Mouse (Mus musculus) layer of hippocampus, adult 2 months (tissue): ENCODE data around the gene Rnf167. TPM values are rescaled to one million over a fixed set of nuclear protein-coding genes. Genes with fewer than 3 reads are reported as not detected.
A peak's percentile ranks its signal among the peaks of the same experiment; 100 is the strongest.

Experiments used
- DNase-seq, 2 experiments: peaks; one replicate each; pipeline ENCODE4 v3.0.0; 2022; ENCODE audit warnings: low spot score in 2 of 2
- H3K27ac ChIP-seq: fragments of 200-600 bp; 2 replicates; pipeline ENCODE4 v1.8.1; 2022
- H3K4me3 ChIP-seq: fragments of 200-600 bp; 2 replicates; pipeline ENCODE4 v1.8.1; 2022; ENCODE audit warnings: mild to moderate bottlenecking
- CTCF ChIP-seq: fragments of 200-600 bp; conservative IDR thresholded peaks from 2 replicates; pipeline ENCODE4 v1.8.1; 2022; ENCODE audit warnings: antibody characterized with exemption, mild to moderate bottlenecking, moderate library complexity
- total RNA-seq, 2 experiments: library from RNA; stranded (reverse); gene quantifications; 2 replicates each; pipeline ENCODE4 v1.2.3; 2021

Rnf167 gene
- total RNA-seq, 2 experiments from 2014 or later, result 88.8 to 99.4 TPM

GRCm38 (mm10) chr11:70699722-70700556 lies 52.9 kb downstream of the Rnf167 start, which contains the start of the genes Inca1 and Kif1c:
Inca1 (minus strand) TSS chr11:70700155.
Kif1c (plus strand) TSS chr11:70700548.
- H3K27ac ChIP-seq, result peak within 1 kb of the TSS; percentile 100
- DNase-seq, result peak; percentile 94 to 97
- no peak for TF ChIP-seq CTCF
- H3K4me3 ChIP-seq, result peak within 1 kb of the TSS; percentile 83

GRCm38 (mm10) chr11:70700613-70701012 lies 53.6 kb downstream of the Rnf167 start:
- H3K4me3 ChIP-seq, result peak overlapping the region; percentile 83
- H3K27ac ChIP-seq, result peak overlapping the region; percentile 100
- DNase-seq, result peak in 1 of 2 experiments; percentile 58
- no peak for TF ChIP-seq CTCF

Other genes starting within 250 kb of the Rnf167 start
- 10 to 100 TPM; 33.2 to 40.1 TPM for gene Pelp1, start 237.2 kb upstream of the Rnf167 start, total RNA-seq
- 10 to 100 TPM; 99.9 TPM for gene Arrb2, start 214.6 kb upstream of the Rnf167 start, total RNA-seq
- gene Med11, start 195.3 kb upstream of the Rnf167 start, total RNA-seq, result 10 to 100 TPM; 13.5 to 15.6 TPM
- gene Zmynd15, start 187.8 kb upstream of the Rnf167 start, total RNA-seq, result under 1 TPM; 0.12 to 0.72 TPM
- 1 to 10 TPM in 1 of 2 experiments, under 1 TPM in 1; 0.96 to 1.1 TPM for gene Cxcl16, start 187.3 kb upstream of the Rnf167 start, total RNA-seq
- gene Tm4sf5, start 142.0 kb upstream of the Rnf167 start, total RNA-seq, result not detected
- not detected for gene Vmo1, start 132.6 kb upstream of the Rnf167 start, total RNA-seq
- not detected for gene Gltpd2, start 128.0 kb upstream of the Rnf167 start, total RNA-seq
- 100 to 1,000 TPM; 178 to 188 TPM for gene Psmb6, start 121.9 kb upstream of the Rnf167 start, total RNA-seq
- gene Gm40193, start 114.3 kb upstream of the Rnf167 start, total RNA-seq, result not detected
- gene Pld2, start 107.2 kb upstream of the Rnf167 start, total RNA-seq, result 10 to 100 TPM; 17.7 to 19.2 TPM
- 100 to 1,000 TPM; 505 to 510 TPM for gene Mink1, start 84.4 kb upstream of the Rnf167 start, total RNA-seq
- under 1 TPM; 0.47 to 0.72 TPM for gene 4930544D05Rik, start 31.4 kb upstream of the Rnf167 start, total RNA-seq
- not detected for gene Chrne, start 28.0 kb upstream of the Rnf167 start, total RNA-seq
- not detected for gene Gp1ba, start 8.1 kb upstream of the Rnf167 start, total RNA-seq
- gene Slc25a11, start 244 bp downstream of the Rnf167 start, total RNA-seq, result 100 to 1,000 TPM; 115 to 123 TPM
- 100 to 1,000 TPM; 333 to 349 TPM for gene Pfn1, start 7.4 kb downstream of the Rnf167 start, total RNA-seq
- 1 to 10 TPM; 6.6 to 7.9 TPM for gene Eno3, start 10.0 kb downstream of the Rnf167 start, total RNA-seq
- 10 to 100 TPM; 50.8 to 54.7 TPM for gene Spag7, start 22.2 kb downstream of the Rnf167 start, total RNA-seq
- 100 to 1,000 TPM; 387 to 403 TPM for gene Camta2, start 40.9 kb downstream of the Rnf167 start, total RNA-seq
- gene Inca1, start 52.9 kb downstream of the Rnf167 start, total RNA-seq, result 1 to 10 TPM; 2.9 to 5.0 TPM
- 10 to 100 TPM; 76.5 to 89.8 TPM for gene Kif1c, start 53.3 kb downstream of the Rnf167 start, total RNA-seq
- gene Zfp3, start 117.0 kb downstream of the Rnf167 start, total RNA-seq, result 10 to 100 TPM; 23.8 TPM
- not detected for gene Scimp, start 165.4 kb downstream of the Rnf167 start, total RNA-seq
- 100 to 1,000 TPM; 122 to 124 TPM for gene Rabep1, start 197.5 kb downstream of the Rnf167 start, total RNA-seq